Mouse (Mus musculus) ovary, postnatal 36 days (tissue): ENCODE results near the gene Cmas.

Experiments used
- DNase-seq: peaks from one replicate; pipeline ENCODE4 v3.0.0; 2022; ENCODE audit warnings: low spot score, mixed read lengths

Gene Cmas

GRCm38 (mm10) chr6:142793468-142793867, 37.0 kb downstream of the Cmas start:
- no peak for DNase-seq

- no peak for DNase-seq
Observed at GRCm38 (mm10) chr6:142795087-142795486, 38.6 kb downstream of the Cmas start.

- no peak for DNase-seq
Observed at GRCm38 (mm10) chr6:142795655-142796441, 39.4 kb downstream of the Cmas start.

GRCm38 (mm10) chr6:142797996-142798395, 41.5 kb downstream of the Cmas start:
- no peak for DNase-seq

- DNase-seq: no peak
Observed at GRCm38 (mm10) chr6:142798837-142799236, 42.4 kb downstream of the Cmas start.

- DNase-seq: no peak
Observed at GRCm38 (mm10) chr6:142799704-142800374, 43.4 kb downstream of the Cmas start.

- no peak for DNase-seq
Observed at GRCm38 (mm10) chr6:142801687-142802086, 45.2 kb downstream of the Cmas start.

- DNase-seq: no peak
Observed at GRCm38 (mm10) chr6:142802617-142803525, 46.4 kb downstream of the Cmas start.

GRCm38 (mm10) chr6:142804402-142804801, 47.9 kb downstream of the Cmas start, which contains the start of gene Sult6b2:
Gene Sult6b2, minus strand, starts transcription at chr6:142804502.
- DNase-seq: no peak

GRCm38 (mm10) chr6:142806326-142806725, 49.8 kb downstream of the Cmas start:
- DNase-seq: no peak

GRCm38 (mm10) chr6:142809373-142810098, 53.0 kb downstream of the Cmas start:
- no peak for DNase-seq

- DNase-seq: no peak
Observed at GRCm38 (mm10) chr6:142810239-142810638, 53.8 kb downstream of the Cmas start.

- no peak for DNase-seq
Observed at GRCm38 (mm10) chr6:142812969-142813368, 56.5 kb downstream of the Cmas start.

- DNase-seq: no peak
Observed at GRCm38 (mm10) chr6:142814011-142814410, 57.5 kb downstream of the Cmas start.

GRCm38 (mm10) chr6:142814495-142814921, 58.0 kb downstream of the Cmas start:
- DNase-seq: peak; percentile 71

- DNase-seq: no peak
Observed at GRCm38 (mm10) chr6:142815513-142815912, 59.0 kb downstream of the Cmas start.

GRCm38 (mm10) chr6:142818306-142818705, 61.8 kb downstream of the Cmas start:
- no peak for DNase-seq

GRCm38 (mm10) chr6:142823008-142823787, 66.7 kb downstream of the Cmas start:
- no peak for DNase-seq
